Mouse (Mus musculus) left cerebral cortex, postnatal 14 days (tissue): Measurements from ENCODE around the gene Olfr1418. TPM values are rescaled to one million over a fixed set of nuclear protein-coding genes. Genes with fewer than 3 reads are reported as not detected.
A peak's percentile ranks its signal among the peaks of the same experiment; 100 is the strongest.
"Not testable (repeated sequence)": the region's sequence is repeated elsewhere in the genome, so short reads cannot be mapped to it uniquely, and the experiment has no call there.

Source experiments
- DNase-seq, 2 experiments: peaks; one replicate each; pipeline ENCODE4 v3.0.0; 2021 to 2022; ENCODE audit warnings: low spot score in 2 of 2, mixed read lengths in 1 of 2
- intact Hi-C: fragments of 180-260 bp; cut with DNase I; formaldehyde crosslinking; loops from one replicate; pipeline ENCODE4 v1.15.1; 2025
- long read RNA-seq, 2 experiments: library from polyadenylated mRNA; stranded (forward); transcript quantifications; one replicate each; pipeline ENCODE4 v2.0.0; 2021
- total RNA-seq, 2 experiments: library from RNA; stranded (reverse); gene quantifications; 2 replicates each; pipeline ENCODE4 v1.2.3; 2021

The Olfr1418 gene
- total RNA-seq: not detected
- long read RNA-seq, experiment 1: 0 reads
- long read RNA-seq, experiment 2: 0 reads

DNA sequence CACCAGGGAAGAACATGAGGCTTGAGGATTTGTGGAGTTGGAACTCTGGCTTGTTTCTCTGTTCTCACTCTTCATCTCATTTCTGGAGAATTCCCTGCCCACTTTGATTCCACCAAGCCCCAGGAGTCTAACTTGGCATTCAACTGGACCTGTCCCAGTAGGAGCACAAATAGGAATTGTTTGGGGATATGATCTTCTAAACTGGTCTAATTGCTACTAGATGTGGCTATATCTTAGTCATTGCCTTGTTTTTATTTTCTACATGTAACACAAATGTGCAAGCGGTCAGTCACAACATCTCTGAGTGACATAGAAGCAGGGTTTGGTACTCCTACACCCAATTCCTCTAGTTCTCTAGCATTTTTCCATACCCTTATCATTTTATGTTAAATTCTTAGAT lies at the start of gene Olfr1418:
TSS of gene Olfr1418 (minus strand) at position 101 of the 400 bp plus-strand sequence.
- DNase-seq: no peak
- intact Hi-C loops: no loop called here

DNA sequence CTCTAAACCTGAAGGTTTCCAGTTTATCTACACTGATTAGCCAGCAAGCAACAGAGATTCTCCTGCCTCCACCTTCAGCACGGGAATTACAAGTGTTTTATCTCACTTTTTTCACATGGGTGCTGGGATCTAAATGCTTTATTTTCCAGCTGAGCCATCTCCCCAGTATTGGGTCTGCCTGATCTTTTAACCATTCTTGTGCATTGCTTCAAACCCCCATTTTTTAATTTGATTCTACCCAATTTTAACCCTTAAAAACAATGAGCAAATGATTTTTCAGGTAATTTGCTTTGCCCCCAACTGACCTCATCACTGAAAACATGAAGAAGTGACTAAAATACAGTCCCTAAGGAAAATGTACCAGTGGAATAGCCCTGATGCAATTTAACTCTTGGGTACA lies 25.4 kb upstream of the Olfr1418 start, which contains the start of gene Olfr1420:
TSS of gene Olfr1420 (plus strand) at position 301 of the 400 bp plus-strand sequence.
- intact Hi-C loops: no loop called here
- no peak for DNase-seq

DNA sequence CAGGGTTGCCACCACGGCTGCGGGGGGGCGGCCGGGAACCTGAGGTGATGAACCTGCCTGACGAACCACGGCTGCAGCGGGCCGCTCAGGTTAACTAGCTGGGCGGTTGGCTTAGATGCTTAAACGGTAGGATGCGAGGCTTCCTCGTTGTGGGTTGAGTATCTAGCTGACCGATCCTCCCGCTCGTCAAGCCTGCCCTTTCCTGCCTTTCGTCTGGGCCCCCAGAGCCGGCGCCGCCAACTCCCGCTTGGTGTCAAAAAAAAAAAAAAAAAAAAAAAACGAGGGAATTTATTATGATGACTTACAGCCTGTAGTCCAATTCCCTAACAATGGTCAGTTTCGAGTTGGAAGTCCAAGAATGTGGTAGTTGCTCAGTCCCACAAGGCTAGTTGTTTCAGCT lies 17.5 kb upstream of the Olfr1418 start:
- DNase-seq, intact Hi-C loops: not testable (repeated sequence)

DNA sequence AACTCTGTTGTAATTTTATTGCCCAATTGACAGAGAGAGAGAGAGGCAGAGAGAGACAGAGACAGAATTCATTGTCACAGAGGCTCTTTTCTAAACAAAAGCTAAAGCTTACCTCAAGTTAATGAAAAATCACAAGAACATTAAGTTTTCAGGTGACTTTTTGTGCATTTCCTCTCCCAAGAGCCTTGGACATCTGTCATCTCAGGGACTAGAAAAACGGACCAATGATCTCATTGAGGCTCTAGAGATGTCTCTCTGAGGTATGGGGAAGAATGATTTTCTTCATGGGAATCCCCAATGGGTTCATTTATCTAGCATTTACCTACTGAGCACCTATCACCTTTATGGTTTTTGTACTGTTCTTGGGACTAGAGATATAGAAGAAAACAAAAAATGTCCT lies 14.1 kb upstream of the Olfr1418 start, which contains the start of gene Olfr1419:
TSS of gene Olfr1419 (minus strand) at position 101 of the 400 bp plus-strand sequence.
- intact Hi-C loops: no loop called here
- no peak for DNase-seq

DNA sequence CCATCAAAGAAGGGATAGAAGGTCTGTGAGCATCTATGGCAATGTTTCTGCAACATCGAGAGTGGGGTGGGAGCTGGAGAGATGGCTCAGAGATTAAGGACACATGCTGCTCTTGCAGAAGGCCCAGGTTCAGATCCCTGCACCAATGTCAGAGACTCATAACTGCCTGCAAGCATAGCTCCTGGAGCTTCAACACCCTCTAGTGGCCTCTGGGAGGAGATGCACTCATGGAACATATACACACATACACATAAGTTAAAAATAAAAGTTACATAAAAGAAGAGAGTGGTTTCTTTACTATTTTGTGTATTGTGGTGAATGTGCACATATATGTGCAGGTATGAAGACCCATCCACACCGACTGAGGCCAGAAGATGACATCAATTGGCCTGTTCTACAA lies 7.0 kb upstream of the Olfr1418 start:
- intact Hi-C loops: no loop called here

DNA sequence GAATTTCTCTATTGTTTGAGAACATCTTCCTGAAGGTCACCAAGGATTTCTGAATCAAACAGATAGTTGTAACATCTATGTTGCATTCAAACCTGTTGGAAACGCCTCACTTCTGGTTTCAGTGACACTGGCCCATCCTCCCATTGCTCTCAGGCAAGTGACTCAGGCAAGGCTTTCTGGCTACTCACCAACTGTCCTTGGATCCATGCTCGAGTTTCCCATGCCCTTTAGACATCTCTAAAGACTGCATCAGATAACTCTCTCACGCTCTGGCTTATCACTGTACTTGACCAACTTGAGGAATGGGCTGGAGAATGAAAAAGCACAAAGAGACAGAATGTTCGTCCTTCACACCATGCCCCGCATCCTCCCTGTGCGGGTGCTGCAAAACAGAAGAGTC lies 4.4 kb downstream of the Olfr1418 start:
- intact Hi-C loops: no loop called here
- no peak for DNase-seq

More for the DNA sequence above, 7.0 kb upstream of the Olfr1418 start:
- no peak for DNase-seq

DNA sequence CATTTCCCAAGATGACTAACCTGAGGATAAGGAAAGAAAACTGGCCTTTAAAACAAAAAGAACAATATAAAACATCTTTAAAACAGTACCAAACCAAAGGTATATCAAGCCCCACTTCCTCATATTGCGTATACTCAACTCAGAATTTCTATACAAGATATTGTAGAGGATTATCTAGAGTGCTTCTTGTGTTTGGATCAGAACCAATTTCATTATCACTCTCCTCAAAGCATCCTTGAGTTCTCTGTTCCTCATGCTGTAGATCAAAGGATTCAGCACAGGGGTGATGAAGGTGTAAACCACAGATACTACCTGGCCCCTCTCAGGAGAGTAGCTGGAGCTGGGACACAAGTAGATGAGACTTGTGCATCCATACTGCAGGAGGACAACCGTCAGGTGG lies 6.0 kb downstream of the Olfr1418 start:
- intact Hi-C loops: no loop called here
- DNase-seq: no peak

DNA sequence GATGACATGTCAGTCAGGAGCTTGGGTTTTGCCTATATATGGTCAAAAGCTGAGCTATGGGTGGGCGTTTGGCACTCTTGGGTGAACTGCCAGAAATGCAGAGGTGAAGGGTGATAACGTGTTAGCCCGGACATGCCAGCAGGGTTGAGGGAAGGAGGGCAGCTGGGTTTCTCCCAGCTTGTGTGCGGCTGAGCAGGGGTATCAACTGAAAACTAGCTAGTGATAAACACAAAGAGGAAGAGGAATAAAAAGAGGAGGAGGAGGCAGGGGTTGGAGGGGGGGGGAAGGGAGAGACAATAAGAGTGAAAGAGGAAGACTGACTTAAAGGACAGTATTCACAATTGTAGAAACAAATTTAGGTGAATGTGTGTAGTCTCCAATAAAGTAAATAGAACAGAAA lies 8.2 kb downstream of the Olfr1418 start:
- intact Hi-C loops: no loop called here
- no peak for DNase-seq

DNA sequence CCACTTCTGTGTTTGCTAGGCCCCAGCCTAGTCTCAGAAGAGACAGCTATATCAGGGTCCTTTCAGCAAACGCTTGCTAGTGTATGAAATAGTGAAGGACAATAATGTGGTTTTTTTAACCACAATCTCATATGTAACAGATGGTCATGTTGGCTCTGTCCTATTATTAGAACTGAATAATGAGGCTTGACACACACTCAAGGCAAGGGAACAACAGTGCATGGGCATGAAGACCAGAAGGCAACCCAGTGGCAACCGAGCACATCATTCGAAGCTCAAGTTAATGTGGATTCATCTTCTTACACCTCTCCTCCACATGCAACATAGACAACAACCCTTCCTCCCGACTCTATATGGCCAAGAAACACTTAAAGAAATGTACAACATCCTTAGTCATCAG lies 14.5 kb downstream of the Olfr1418 start:
- intact Hi-C loops: no loop called here
- DNase-seq: peak in 1 of 2 experiments; percentile 2

DNA sequence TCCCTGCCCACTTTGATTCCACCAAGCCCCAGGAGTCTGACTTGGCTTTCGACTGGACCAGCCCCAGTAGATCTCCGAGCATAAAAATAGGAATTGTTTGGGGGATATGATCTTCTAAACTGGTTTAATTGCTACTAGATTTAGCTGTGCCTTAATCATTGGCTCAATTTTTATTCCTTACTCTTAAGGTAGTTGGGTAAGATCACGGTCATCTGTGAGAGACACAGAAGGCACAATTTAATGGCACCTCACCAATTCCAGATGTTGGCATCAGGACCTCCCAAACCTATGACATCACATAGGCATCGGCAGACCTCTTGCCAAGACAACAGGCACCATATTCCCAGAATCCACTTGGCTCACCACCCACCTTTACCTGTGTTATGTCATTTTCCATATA lies 21.7 kb downstream of the Olfr1418 start, which contains the start of gene Olfr1417:
TSS of gene Olfr1417 (minus strand) at position 101 of the 400 bp plus-strand sequence.
- DNase-seq: no peak
- intact Hi-C loops: no loop called here

DNA sequence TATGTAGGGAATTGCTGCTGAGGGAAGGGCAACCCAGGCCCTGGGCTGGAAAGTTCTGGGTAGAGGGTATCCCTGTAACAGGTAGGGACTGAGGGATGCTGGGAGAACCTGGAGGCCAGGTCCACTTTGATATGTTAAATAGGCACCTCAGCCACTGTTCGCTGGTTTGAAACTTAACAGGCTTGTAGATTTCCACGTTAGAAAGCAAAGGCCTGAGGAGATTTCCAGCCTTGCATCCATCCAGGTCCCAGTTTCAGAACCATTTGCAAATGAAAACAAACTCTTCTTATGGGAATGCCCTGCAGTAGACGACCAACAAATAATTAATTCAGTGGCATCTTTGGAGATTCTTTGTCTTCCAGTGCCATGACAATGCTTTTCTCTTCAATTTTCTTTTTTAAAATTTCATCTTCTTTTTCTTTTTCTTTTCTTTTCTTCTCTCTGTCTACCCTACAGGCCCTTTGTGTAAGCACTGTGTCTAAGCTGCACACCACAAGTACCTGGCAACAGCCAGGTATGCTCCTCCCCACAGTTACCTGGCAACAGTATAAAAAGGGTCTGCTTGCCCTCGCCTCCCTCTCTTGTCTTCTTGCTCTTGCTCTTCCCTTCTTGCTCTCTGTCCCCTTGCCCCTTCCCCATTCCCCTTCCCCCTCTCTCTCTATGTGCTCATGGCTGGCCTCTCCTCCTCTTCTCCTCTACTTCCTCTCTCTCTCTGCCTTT lies 37.4 kb downstream of the Olfr1418 start:
- DNase-seq: no peak
- intact Hi-C loops: no loop called here

DNA sequence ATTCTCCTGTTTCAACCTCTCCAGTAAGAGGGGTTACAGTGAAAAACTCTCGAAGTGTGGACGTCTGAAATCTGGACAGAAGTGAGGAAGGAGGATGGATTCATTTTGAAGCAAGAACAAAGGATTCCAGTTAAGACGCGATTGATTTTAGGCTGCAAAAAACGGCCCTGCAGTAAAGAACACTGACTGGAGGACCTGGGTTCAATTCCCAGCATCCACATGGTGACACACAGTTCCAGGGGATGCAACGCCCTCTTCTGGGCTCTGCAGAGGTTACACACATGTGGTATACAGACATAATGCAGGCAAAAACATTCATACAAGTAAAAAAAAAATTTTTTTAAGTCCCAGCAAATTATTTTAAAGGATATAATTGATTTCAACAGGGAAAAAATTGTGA lies 40.7 kb downstream of the Olfr1418 start:
- intact Hi-C loops: no loop called here
- peak in 1 of 2 experiments; percentile 15 for DNase-seq

DNA sequence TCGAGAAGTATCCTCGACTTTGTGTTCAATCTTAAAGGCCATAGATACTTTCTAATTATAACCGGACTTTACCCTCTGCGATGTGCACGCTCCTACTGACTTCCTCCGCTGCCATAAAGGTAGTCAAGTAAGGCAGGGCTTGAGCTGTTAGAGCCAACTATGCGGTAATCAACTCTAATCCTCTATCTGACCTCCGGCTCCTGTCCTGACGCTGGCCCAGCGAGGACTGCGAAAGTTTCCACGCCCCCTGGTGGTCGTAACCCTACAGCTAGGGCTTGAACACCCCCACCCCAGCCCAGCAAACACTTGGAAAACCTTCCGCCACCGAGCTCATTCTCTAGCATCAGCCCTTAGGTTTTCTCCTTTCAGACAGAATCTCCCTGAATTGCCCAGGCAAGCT lies 41.1 kb downstream of the Olfr1418 start:
- intact Hi-C loops: loop anchor here (2.0 kb wide), 2 partner anchors 43 to 93 kb away; partner anchors contain the start of gene Patl1
- peak; percentile 25 to 65 for DNase-seq

DNA sequence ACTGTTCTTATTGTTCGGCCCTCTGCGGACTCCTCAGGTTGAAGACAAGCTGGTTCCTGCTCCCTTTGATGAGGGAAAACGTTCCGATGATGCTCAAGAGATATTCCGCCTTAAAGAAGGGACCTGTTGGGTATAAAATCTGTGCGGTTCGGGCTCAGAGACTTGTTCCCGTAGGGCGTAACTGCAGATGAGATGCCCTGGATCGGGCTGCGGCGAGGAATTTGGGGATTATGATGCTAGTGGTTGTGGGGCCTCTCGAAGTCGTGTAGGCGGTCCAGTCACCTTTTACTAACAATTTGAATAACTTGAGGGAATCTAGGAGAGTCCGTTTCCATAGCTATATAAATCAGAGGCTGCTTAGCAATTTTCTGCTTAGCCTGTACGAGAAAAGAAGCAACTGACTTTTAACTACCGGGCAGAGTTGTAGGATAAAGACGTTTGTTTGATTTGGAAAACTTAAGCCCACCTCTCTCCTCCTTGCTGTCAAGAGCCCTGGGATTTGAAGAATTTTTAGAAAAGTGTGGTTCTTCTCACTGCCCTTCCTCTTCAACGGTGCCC lies 41.6 kb downstream of the Olfr1418 start, which contains the start of gene Stx3:
TSS of gene Stx3 (minus strand) at position 261 of the 558 bp plus-strand sequence.
- peak in 1 of 2 experiments; percentile 13 for DNase-seq
- intact Hi-C loops: loop anchor here (2.0 kb wide), 2 partner anchors 42 to 94 kb away; partner anchors contain the start of gene Patl1

DNA sequence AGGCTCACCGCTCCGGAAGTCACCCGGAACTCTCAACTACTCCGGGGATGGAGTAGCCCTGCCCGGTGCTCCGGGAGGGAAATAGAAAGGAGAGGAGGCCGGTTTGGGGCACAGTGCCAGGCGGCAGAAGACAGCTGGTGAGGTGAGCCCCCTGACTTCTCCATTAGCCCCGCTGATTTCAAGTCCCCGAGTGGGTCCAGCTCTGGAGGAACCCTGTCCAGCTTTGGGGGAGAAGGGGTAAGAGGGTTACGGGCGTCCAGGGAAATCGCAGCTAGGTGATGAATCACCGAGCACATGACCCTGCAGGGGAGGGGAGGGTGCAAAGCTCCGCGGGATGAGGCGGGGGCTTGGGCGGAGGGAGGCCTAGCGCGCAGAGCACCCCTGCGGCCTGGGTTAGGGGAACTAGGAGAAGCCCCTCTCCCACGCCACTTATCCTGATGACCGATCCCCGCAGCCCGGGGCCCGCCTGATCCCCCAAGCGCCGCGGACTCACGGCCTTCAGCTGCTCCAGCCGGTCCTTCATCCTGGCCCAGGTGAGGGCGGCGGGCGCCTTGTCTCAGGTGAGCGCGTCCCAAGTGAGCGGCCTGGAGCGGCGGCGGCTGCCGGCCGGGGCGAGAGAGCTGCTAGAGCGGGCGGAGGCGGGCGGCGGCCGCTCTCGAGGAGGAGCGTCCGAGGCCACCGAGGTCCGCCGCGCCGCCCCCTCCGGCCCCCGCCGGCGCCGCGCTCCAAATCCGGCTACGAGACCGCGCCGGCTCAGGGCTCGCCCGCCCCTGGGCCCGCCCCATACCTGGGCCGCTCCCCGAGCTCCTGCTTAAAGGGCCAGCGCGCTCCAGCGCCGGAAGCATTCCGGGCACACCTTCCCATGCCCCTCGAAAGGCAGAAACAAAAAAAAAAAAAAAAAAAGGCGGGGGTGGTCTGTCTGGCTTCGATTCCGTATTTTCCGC lies 42.4 kb downstream of the Olfr1418 start:
- DNase-seq: peak; percentile 15 to 47
- intact Hi-C loops: loop anchor here (2.0 kb wide), 2 partner anchors 42 to 94 kb away; partner anchors contain the start of gene Patl1

DNA sequence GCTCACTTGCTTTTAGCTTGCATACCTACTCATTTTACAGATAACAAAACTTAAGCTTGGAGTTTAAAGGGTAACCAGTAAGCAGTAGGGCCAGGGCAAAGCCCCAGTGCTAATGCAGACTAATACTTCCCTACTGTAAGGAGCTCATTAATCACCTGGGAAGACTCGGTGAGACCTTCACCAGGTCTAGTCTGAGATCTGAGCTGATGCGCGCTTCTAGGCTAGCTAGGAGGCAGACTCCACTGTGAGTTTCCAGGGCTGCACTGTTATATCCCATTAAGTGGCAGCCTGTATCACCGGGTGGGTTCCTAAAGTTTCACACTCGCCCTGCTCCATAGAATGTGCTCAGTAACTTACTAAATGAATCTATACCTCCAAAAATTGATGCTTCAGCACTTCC lies 43.3 kb downstream of the Olfr1418 start:
- no peak for DNase-seq

DNA sequence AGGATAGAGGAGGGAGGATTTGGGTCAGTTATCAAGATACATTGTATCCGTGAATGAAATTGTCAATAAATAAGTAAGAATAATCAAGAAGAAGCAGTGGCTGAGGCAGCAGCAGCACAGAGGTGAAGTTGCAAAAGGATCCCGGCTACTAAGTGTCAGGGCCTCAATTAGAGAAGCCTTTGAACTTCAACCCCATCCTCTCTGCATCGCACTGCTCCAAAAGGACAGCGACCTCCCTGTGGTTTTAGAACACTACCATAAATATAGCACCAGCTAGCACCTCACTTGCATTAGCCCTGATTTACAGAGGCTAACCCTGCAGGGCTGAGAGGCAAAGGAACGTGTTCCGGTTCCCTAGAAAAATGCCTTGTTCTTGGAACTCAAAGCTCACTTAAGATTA lies 44.2 kb downstream of the Olfr1418 start:
- no peak for DNase-seq
- intact Hi-C loops: no loop called here

More for the DNA sequence above, 43.3 kb downstream of the Olfr1418 start:
- intact Hi-C loops: no loop called here

DNA sequence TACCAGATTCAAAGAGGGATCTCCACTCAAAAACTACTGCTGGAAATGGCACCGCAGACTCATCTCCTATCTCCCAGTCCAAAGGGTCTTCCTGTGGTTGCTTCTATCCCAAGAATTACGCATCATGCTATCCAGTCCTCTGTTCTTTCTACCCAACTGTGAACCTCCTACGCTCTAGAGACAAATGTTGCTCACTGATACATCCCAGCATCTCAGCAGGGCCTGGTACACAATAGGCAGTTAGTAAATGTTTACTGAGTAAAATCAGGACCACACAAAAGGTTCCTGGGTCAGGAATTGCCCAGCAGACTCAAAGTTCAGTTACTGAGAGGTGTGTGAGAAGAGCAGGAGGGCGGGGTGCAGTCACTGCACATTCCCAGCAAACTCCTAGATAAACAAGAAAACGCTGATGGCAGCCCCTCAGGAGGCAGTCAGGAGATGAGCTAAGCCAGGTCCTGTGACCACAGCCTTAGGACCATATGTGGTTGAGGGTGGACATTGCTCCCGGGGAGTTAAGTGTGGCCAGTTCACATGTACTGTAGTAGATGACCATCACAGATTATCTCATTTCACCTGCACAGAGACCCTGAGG lies 46.0 kb downstream of the Olfr1418 start:
- intact Hi-C loops: no loop called here
- DNase-seq: no peak

DNA sequence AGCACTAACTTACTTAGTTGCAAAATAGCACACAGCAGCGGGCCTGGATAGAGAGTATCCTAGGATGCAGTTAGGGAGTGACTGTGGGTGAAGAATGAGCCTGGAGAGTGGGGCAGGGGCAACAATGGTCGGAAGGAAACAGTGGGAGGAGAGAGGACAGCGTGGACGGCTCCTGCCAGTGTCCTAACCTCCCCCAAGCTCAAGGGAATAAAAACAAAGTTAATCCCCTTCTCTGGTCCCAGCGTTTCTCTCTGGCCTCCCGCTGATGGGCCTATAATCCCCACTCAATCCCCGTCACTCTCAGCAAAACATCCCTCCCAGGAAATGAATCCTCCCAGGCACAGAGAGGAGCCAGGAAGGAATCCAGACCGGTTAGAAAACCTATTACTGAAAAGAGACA lies 47.2 kb downstream of the Olfr1418 start:
- DNase-seq: no peak
- intact Hi-C loops: no loop called here
